Mouse (Mus musculus): Measurements from ENCODE around the gene Tgm1.

Gene Tgm1

DNA sequence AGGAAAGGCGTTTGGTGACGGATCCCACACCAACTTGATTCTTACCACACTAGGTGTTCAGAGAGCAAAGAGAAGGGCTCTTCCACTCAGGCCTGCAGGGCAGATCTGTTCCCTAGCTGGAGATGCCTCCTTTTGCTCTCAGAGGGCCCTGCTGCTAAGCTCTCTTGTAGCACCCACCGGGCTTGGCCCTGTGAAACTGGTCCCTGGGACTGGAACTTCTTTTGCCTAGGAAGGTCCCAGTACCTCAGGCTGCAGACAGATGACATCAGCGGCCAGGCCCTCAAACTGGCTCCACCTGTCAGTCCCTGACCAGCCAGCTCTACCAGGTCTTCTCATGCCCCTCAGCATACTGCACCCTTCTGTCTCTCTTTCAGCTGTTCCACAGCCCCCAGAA lies at the start of gene Tgm1:
TSS of gene Tgm1 (minus strand) at position 198 of the 394 bp plus-strand sequence.
- DNase-seq: no peak

DNA sequence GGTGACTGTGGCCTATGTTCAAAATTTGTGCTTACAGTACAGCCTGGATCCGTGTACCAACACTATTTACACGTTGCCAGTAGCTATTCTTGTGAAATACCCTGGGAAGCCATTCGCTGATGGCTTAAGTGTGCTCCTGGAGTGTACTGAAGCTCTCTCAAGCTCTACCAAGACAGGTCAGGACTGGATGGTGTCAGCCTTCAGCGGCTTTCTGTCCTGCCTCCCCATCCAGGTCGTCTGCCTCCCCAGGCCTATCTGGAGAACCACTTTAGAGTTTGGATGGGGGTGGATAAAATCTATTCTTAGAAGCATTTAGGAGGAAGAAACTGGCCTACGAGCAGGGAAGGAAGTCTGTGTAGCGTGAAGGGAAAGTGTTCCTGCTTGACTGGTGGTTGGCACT lies 49.4 kb upstream of the Tgm1 start:
- DNase-seq: peak in 1 of 2 experiments; percentile 31

DNA sequence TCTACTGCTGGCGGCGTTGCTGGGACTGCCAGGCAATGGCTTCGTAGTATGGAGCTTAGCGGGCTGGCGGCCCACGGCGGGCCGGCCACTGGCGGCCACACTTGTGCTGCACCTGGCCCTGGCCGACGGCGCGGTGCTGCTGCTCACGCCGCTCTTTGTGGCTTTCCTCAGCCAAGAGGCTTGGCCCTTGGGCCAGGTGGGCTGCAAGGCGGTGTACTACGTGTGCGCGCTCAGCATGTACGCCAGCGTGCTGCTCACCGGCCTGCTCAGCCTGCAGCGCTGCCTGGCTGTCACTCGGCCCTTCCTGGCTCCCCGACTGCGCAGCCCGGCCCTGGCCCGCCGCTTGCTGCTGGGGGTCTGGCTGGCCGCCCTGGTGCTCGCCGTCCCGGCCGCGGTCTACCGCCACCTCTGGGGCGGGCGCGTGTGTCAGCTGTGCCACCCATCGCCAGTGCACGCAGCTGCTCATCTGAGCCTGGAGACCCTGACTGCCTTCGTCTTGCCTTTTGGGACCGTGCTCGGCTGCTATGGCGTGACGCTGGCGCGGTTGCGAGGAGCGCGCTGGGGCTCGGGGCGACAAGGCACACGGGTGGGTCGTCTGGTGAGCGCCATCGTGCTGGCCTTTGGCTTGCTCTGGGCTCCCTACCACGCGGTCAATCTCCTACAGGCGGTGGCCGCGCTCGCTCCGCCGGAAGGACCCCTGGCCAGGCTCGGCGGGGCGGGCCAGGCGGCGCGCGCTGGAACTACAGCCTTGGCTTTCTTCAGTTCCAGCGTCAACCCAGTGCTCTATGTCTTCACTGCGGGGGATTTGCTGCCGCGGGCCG lies 48.5 kb upstream of the Tgm1 start:
- DNase-seq: peak; percentile 75 to 86

DNA sequence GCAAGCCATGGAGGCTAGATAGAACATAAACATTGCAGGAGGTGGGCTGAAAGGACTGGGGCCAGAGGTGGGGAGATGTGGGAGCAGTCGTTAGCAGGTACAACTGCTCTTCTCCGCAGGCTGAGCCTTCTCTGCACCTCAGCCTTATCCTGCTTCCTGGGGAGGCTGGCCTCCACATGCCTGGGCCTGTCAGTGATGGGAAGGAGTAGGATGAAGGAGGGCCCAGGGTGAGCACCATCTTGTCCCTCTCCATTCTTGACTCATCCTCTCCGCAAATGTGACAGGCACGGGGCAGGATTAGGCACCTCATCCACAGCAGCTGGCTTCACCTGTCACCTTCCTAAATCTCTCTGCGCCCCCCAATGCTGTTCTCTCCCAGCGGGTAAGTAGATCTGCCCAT lies 47.4 kb upstream of the Tgm1 start, which contains the start of gene Ltb4r2:
TSS of gene Ltb4r2 (plus strand) at position 266 of the 400 bp plus-strand sequence.
- DNase-seq: no peak

DNA sequence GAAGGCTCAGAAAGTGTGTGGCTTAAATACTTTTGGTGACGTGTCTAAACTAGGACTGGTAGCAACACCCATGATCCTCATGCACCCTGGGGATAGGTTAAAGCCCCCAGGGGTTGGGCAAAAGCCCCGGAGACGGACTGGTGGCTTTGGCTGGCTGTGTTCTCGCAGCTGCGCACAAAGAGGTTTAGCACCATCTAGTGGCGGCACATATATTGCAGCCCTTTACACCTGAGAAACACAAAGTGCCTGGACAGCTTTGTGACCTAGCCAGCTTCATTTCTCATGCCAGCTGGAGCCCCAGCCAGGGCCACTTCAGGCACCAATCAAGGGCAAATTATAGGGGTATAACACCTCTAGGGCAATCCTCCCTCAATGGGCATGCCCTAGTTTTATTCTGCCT lies 46.4 kb upstream of the Tgm1 start:
- peak; percentile 93 to 94 for DNase-seq

DNA sequence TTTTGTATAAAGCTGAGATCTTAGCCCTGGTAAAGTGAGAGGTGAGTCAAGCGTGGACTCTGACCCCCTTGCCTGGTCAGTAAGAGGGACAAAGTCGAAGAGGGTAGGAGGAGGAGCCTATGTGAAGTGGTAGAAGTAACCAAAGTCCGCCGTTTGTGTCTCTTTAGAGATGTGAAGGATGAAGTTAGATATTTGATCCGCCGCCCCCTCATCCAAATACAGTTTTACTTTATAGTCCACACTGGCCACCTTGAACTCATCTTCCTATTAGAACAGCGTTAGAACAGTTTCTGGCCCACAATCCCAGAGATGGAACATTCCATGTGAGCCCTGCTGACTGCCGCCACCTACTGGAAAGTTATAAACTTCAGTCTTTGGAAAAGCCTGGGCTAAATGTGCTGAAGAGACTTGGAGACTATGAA lies 44.6 kb upstream of the Tgm1 start, which contains the start of gene Cideb:
TSS of gene Cideb (minus strand) at position 96 of the 422 bp plus-strand sequence.
- DNase-seq: peak; percentile 62 to 73

DNA sequence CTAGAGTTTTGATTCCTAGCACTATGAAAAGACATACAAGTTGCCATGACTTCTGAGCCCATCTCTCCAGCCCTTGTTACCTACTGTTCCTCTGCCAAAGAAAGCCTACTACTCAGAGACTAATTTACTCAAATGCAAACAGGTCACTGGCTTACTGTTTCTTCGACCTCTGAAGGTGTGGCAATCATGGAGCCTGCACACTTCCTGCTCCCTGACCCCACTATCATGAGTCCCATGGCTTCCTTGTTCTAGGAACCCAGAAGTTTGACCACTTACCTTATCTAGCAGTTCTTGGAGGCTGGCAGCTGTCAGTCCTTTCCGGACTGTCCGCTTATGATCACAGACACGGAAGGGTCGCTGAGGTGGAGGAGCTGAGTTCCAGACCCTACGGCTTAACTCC lies 43.8 kb upstream of the Tgm1 start:
- no peak for DNase-seq

DNA sequence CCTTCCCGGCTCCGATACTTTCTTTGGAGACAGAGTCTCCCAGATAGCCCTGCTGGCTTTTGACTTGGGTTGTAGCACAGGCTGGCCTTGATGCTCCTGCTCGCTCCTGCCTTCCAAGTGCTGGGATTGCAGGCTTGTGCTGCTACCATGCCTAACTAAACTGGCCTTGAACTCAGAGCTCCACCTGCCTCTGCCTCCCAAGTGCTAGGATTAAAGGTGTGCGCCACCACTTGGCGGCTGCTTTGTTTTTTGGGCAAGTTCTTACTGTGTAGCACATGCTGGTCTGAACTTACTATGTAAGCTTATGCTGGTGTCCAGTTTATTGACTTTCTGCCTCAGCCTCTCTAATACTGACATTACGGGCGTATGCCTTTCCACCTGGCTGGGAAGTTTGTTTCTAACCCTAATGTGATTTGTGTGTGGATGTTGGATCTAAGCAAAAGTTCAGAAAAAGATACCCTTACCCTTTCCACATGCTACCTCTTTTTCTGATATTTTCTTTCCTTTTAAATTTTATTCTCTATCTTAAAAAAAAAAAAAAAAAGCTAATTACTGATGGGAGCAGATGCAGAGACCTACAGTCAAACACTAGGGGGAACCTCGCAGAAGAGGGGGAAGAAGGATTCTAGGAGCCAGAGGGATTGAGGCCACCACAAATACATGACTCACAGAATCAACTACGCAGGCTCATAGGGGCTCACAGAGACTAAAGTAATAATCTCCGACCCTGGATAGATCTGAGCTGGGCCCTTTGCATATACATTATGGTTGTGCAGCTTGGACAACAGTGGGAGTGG lies 33.5 kb upstream of the Tgm1 start:
- no peak for DNase-seq

DNA sequence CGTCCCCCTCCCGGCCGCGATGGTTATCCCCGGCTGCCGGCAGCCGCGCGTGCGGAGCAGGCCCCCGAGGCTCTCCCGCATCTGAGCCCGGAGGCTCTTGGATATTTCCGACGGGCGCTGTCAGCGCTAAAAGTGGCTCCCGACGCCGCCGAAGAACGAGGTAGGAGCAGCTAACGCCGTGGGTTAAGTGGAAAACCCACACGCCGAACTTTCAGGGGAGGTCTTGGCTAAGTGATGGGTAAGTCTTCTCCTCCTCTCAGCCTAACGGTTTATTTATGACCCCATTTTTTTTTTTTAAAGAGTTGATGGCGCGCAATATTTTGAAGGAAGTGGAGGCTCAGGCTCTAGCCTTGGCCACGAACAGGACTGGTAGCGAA lies 32.1 kb upstream of the Tgm1 start:
- DNase-seq: no peak

DNA sequence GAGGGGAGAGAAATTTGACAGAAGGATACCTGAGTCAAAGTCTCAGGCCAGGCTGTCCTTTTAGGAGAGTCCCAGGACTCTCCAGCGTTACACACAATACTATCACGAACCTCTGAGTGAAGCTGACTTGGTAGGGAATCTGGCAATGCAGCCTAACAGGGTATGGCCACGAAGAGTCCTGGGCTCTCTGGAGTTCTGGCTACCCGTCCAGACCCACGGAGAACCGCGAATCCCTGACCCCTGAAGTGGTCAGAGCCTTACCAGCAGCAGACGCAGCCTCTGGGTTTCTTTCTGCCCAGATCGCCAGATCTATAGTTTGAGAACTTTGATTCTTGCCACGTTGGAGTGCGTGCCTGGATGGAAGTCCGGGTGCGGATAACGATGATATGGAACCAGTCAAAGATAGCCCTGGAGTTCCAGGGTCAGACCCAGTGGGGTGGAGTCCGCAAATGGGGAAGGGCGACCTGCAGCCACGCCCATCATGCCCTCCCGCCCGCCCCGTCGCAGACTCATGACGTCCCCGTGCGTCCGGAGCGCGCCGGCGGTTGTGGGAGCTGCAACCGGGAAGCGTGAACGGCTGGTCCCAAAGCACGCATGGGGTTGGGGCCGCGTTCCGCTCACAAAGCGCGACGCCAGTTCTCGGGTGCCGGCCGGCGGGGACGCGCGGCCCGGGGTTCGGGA lies 31.6 kb upstream of the Tgm1 start, which contains the start of the genes Dhrs1 and Nop9:
TSS of gene Dhrs1 (minus strand) at position 511 of the 681 bp plus-strand sequence.
TSS of gene Nop9 (plus strand) at position 514 of the 681 bp plus-strand sequence.
- peak; percentile 91 to 94 for DNase-seq

DNA sequence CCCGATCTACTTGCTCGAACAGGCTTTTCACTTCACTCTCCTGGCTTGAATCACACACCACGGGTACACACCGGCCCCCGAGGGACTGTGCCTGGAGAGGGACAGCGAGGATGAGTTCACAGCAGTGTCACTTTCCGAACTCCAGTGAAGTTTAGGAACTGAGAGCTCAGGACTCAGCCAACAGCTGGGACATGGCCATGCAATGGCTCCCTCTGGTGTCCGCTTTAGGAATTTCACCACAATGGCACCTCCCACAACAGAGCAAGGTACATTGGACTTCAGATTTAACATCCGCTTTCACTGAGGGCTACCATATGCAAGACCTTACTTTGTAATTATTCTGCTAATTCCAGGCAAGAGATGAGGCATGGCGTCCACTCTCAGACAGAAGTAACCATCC lies 30.0 kb upstream of the Tgm1 start:
- DNase-seq: peak; percentile 93

DNA sequence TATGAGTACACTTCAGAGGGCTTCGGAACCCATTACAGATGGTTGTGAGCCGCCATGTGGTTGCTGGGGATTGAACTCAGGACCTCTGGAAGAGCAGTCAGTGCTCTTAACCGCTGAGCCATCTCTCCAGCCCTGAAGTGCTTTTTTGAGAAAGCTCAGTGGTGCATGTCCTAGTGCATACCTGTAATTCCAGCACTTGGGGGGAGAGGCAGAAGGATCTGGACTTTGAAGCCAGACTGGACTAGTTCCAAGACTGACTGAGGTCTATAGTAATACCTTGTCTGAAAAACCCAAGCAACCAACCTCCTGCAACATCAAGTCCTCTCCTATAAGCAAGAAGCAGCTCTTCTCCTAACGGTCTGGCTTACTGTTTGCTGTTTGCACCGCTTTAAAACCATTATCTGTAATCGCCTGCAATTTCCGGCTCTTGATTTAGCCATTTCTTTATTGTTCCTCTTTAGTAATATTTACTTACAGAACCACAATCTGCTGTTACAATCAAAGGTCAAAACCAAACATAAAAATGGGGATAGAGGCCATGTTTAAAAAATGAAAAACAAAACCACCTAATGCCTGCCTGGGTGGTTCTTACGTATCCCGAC lies 23.5 kb upstream of the Tgm1 start:
- no peak for DNase-seq

DNA sequence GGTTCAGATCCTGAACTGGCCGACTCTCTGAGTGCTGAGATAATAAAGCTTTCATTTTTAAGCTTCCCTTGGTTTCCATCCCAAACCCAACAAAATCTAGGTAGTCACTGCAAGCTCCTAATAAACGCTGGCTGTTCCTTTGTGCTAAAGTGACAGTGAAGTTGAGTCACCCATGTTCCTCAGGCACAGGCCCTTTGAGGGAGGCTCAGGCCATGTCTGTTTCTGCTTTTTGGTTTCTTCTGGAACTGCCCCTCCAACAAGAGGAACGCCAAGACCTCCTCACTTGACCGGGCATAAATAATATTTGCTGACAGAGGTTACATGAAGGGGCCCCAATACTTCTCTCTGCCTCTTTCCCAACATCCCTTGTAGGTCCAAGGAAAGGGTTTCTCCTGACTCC lies 22.0 kb upstream of the Tgm1 start:
- DNase-seq: no peak

DNA sequence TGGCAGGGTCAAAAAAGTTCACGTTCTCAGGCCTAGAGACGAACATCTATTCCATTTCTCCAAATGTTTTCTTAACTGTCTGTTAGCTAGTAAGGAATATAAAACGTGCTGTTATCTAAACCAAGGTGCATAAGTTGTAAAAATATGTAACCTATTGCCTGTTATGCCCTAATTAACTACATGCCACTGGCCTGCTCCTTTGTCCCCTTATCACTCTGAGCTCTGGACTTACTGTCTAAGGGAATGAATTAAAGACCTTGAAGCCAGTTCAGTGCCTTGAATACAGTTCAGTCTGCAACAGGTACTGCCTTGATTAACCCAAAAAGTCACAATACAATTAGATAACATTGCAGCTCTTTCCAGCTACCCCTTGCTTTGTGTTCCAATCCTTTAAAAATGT lies 21.6 kb upstream of the Tgm1 start:
- DNase-seq: no peak

DNA sequence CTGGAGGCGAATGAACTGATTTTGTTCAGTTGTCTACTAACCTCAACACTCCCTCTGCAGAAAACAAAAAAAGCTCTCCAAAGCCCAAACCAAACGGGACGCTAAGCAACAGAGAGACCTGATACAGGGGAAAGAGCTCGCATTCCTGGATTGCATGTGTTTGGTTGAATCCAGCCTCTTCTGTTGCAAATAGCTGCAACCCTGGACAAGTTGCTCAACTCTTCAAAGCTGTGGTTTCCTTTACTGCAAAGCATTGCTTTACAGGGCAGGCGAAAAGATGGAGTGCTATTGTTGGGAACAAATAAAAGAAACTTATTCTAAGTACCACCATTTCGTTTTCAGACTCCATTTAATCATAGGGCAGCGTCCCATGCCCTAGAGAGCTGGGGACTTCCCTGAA lies 21.1 kb upstream of the Tgm1 start:
- no peak for DNase-seq

DNA sequence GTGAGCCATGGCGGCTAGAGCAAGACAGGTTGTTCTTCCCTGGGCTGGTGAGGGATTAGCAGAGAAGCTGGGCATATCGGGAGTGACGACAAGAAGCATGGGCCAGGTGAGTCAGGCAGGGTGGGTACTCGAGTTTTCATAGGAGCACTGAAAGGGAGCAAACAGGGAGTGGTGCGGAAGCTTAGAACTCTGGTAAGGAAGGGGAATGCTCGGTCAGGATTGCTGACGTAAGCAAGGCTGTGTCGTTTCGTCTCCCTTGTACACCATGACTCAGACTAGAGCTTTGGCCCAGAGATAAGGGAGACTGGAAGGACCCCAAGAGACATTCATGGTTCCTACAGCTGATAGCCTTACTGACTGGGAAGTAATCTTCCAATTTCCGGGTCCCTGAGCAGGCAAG lies 20.2 kb upstream of the Tgm1 start:
- no peak for DNase-seq

DNA sequence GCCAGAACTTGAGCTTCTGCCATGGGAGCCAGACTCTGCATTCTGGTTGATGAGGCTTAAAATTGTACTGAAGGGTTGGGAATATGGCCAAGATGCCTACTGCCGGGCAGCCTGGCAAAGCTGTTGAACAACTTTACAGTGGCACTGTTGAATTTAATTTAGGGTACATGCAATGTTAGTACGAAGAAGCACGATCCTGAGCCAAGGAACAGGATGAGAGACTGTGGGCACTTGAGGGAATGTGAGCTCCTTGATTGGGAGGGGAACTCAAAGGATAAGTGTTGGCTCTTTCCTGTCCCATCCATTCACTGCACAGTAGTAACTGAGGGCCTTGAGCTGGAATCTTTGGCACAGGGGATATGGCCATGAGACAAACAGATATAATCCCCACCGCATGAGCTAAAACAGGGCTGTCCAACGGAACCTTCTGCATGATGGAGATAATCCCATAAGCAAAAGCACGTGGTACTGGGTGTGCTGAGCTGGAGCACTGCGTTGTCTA lies 16.9 kb upstream of the Tgm1 start:
- no peak for DNase-seq

DNA sequence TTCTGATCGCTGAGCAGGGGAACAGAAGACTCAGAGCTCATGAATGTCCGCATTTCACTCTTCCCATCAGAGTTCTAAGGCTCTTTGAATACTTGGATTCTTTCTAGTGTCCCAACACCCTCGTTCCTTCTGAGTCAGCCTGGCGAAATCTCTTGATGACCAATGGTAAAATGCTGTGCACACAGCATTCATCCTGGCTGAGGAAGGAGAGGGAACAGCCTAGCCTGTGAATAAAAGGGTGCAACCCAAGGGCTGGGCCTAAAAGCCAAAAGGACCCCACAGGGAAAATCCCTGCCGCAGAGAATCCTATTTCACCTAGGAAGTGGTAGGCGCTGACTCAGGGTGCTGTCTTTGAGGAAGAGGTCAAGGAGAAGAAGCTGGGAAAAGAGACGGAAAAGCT lies 16.4 kb upstream of the Tgm1 start:
- DNase-seq: no peak

DNA sequence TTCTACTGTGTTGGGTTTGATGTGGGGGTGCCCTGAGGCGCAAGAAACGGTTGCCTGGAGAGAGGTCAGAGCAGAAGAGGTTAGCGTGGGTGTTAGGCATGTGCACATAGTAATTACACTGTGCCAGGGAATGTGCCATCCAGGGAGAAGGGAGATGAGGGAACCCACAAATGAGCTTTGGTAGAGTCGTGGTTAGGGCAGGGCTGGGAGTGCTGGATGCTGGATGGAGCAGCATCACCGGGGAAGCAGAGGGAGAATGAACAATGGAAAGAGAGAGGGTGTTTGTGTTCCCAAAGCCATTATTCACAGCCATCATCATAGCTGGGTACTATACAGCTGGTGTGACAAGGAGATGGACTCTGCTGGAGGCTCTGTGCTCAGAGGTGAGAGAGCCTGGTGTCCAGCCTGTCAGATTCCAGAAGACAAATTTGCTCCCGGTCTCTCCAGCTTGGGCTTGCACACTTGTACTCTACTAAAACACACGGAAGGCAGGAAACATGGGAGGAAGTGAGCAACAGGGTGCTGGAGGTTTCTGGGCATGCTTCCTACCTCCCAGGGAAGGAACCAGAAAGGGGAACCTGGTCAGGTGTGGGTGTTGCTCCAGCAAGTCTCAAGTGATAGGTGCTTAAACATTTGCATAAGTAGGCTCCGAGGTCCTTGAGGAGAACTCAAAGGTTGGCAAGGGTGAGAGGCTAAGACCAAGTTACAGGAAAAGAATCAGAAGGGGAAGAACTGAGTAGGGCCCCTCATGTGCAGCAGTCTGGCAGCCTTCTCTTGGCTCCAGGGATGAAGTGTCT lies 14.4 kb upstream of the Tgm1 start:
- DNase-seq: no peak

DNA sequence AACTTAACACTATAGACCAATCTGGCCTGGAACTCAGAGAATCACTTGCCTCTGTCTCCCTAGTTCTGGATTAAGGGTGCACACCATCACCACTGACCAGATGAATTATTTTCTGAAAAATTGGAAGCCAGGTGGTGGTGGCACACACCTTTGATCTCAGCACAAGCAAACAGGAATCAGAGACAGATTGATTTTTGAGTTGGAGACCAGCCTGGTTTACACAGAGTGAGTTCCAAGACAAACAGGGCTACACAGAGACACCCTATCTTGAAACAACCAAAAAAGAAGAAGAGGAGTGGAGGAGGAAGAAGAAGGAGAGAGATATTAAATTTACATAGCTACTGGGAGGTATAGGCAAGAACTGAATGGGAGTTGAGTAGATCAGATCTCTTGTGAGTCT lies 12.5 kb upstream of the Tgm1 start:
- DNase-seq: no peak

DNA sequence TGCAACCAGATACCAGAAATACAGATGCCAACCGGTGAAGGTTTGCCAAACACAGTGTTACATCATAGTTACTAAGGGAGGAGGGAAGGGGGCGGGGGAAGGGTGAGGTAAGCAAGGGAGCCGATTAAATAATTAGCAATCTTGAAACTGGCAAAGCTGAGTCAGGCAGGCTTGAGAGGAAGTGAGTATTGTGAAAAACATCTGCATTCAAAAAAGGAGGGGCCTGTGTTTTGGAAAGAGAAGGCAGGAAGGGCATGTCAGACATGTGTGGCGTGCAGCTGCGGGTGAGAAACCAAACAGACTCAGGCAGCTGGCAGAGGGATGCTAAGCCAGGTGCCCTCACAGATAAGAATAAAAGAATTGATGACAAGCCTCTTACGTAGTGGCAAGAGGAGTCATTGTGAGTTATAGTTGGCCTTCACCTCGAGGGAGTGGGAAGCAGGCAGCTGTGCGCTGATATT lies 10.7 kb upstream of the Tgm1 start:
- peak in 1 of 2 experiments; percentile 35 for DNase-seq

DNA sequence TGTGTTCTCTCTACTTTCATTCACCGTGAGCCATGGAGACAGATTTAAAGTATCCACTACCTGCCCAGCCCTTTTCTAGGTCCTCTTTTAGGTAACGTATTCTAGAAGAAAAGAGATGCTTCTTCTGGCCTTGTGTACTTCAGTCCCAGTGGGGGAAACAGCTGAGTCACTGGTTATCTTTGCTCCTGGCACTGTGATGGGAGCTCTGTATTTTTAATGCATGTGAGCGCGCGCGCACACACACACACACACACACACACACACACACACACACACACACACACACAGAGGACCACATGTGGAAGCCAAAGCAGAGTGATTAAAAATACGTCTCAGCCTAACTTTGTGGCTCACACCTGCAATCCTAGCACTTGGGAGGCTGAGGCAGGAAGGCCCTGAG lies 9.7 kb upstream of the Tgm1 start:
- no peak for DNase-seq

All from kidney, postnatal 4 days (tissue).